Mouse (Mus musculus) neural tube, embryonic 11.5 days (tissue): ENCODE results near the gene Cnfn. TPM values are rescaled to one million over a fixed set of nuclear protein-coding genes. Genes with fewer than 3 reads are reported as not detected.
"Not testable (repeated sequence)": the region's sequence is repeated elsewhere in the genome, so short reads cannot be mapped to it uniquely, and the experiment has no call there.

Source experiments
- ATAC-seq: fragments of 200-750 bp; cut with Nextera tagmentation; 2 replicates; pipeline ENCODE4 v1.8.0; 2017; ENCODE audit warnings: moderate number of reproducible peaks, mild to moderate bottlenecking, moderate TSS enrichment, moderate library complexity; ENCODE audit not compliant: insufficient read depth, low FRiP score, low TSS enrichment
- DNase-seq: peaks from one replicate; pipeline ENCODE4 v3.0.0-alpha.2; 2015; ENCODE audit warnings: low spot score
- H3K27ac ChIP-seq: fragments of 300-500 bp; sonication (generic); 2 replicates; pipeline ENCODE4 v1.5.1; 2014; ENCODE audit warnings: low read depth, mild to moderate bottlenecking, low read length
- H3K27me3 ChIP-seq: fragments of 300-500 bp; sonication (generic); 2 replicates; pipeline ENCODE4 v1.6.1; 2014; ENCODE audit warnings: mild to moderate bottlenecking, low read length, mixed read lengths; ENCODE audit not compliant: control insufficient read depth, insufficient read depth
- H3K36me3 ChIP-seq: fragments of 300-500 bp; sonication (generic); 2 replicates; pipeline ENCODE4 v1.6.1; 2014; ENCODE audit warnings: mild to moderate bottlenecking, low read length, moderate library complexity, mixed read lengths; ENCODE audit not compliant: control insufficient read depth, insufficient read depth
- H3K4me1 ChIP-seq: fragments of 300-500 bp; sonication (generic); 2 replicates; pipeline ENCODE4 v1.6.1; 2014; ENCODE audit warnings: low read length, mixed read lengths; ENCODE audit not compliant: control insufficient read depth, insufficient read depth
- H3K4me2 ChIP-seq: fragments of 300-500 bp; sonication (generic); 2 replicates; pipeline ENCODE4 v1.6.1; 2014; ENCODE audit warnings: low read depth, mild to moderate bottlenecking, moderate library complexity
- H3K4me3 ChIP-seq: fragments of 300-500 bp; sonication (generic); 2 replicates; pipeline ENCODE4 v1.5.1; 2014; ENCODE audit warnings: low read depth, low read length
- H3K9ac ChIP-seq: fragments of 300-500 bp; sonication (generic); 2 replicates; pipeline ENCODE4 v1.6.1; 2014; ENCODE audit warnings: mild to moderate bottlenecking, low read length
- H3K9me3 ChIP-seq: fragments of 300-500 bp; sonication (generic); 2 replicates; pipeline ENCODE4 v1.6.1; 2016; ENCODE audit warnings: low read length; ENCODE audit not compliant: control insufficient read depth
- WGBS: fragments of 180-500 bp; shearing (Covaris S2); extraction: QIAGEN DNeasy Blood & Tissue Kit; methylation state at CpG from one replicate; pipeline ENCODE4 v1.1.7; 2014; 5-methylcytosine and 5-hydroxymethylcytosine counted together
- polyA plus RNA-seq: library from polyadenylated mRNA; unstranded; fragments of >200 nt; fragmentation: Nextera tagmentation; extraction: Ambion mirVana; gene quantifications from 2 replicates; pipeline ENCODE4 v1.2.1, GENCODE M21; 2014

Cnfn gene
- polyA plus RNA-seq, 1 experiment from 2014 or later: not detected

GRCm38 (mm10) chr7:25401986-25402385 is 32.5 kb upstream of the Cnfn start:
- H3K9me3 ChIP-seq: no peaks in the 10 kb centered on the region
- WGBS: 52% methylated on average over 5 of the region's 5 CpGs
- H3K4me1 ChIP-seq: no peaks in the 10 kb centered on the region
- H3K36me3 ChIP-seq: no peaks in the 10 kb centered on the region
- no peaks in the 10 kb centered on the region for H3K27me3 ChIP-seq
- ATAC-seq: no peak
- no peak overlapping the region for H3K4me3 ChIP-seq
- DNase-seq: no peak
- no peak overlapping the region for H3K9ac ChIP-seq
- H3K4me2 ChIP-seq: no peak overlapping the region
- H3K27ac ChIP-seq: no peak overlapping the region

- Histone ChIP-seq H3K4me3 (no peak overlapping the region), H3K4me1 (no peaks in the 10 kb centered on the region), H3K4me2 (no peak overlapping the region), H3K9ac (no peak overlapping the region), H3K27me3 (no peaks in the 10 kb centered on the region), H3K9me3 (no peaks in the 10 kb centered on the region), H3K27ac (no peak overlapping the region), H3K36me3 (no peaks in the 10 kb centered on the region)
- no peak for ATAC-seq
- 48% methylated on average over 2 of the region's 2 CpGs for WGBS
- no peak for DNase-seq
Measured at GRCm38 (mm10) chr7:25401551-25401950, 32.0 kb upstream of the Cnfn start.

- not testable (repeated sequence) for H3K27me3 ChIP-seq, H3K4me2 ChIP-seq, ATAC-seq, H3K4me3 ChIP-seq, DNase-seq, H3K36me3 ChIP-seq, H3K27ac ChIP-seq, H3K9me3 ChIP-seq, H3K4me1 ChIP-seq, H3K9ac ChIP-seq
Measured at GRCm38 (mm10) chr7:25399028-25399427, 29.5 kb upstream of the Cnfn start.

- ATAC-seq (no peak), DNase-seq (no peak)
- Histone ChIP-seq H3K4me2 (no peak within 1 kb of the TSS), H3K4me3 (no peak within 1 kb of the TSS), H3K27me3 (no peaks in the 10 kb centered on the region), H3K36me3 (no peaks in the 10 kb centered on the region), H3K4me1 (peaks cover 10% of the 10 kb centered on the region), H3K9me3 (no peaks in the 10 kb centered on the region), H3K27ac (no peak within 1 kb of the TSS), H3K9ac (no peak within 1 kb of the TSS)
- 96% methylated on average over 1 of the region's 1 CpGs for WGBS
Measured at GRCm38 (mm10) chr7:25398610-25399009, 29.1 kb upstream of the Cnfn start, which contains the start of gene Lipe. Gene Lipe (minus strand): TSS chr7:25398710.

- WGBS: 90% methylated on average over 14 of the region's 14 CpGs
- Histone ChIP-seq H3K36me3 (no peaks in the 10 kb centered on the region), H3K4me2 (no peak overlapping the region), H3K9ac (no peak overlapping the region), H3K4me1 (peaks cover 10% of the 10 kb centered on the region), H3K4me3 (no peak overlapping the region), H3K9me3 (no peaks in the 10 kb centered on the region), H3K27ac (no peak overlapping the region), H3K27me3 (no peaks in the 10 kb centered on the region)
- no peak for ATAC-seq
- DNase-seq: no peak
Measured at GRCm38 (mm10) chr7:25396621-25397020, 27.1 kb upstream of the Cnfn start.

GRCm38 (mm10) chr7:25395558-25396521 is 26.3 kb upstream of the Cnfn start:
- Histone ChIP-seq H3K4me2 (peak overlapping the region; percentile 82), H3K4me3 (peak overlapping the region; percentile 62), H3K36me3 (no peaks in the 10 kb centered on the region), H3K9ac (peak overlapping the region; percentile 59), H3K27me3 (no peaks in the 10 kb centered on the region), H3K27ac (no peak overlapping the region), H3K9me3 (no peaks in the 10 kb centered on the region), H3K4me1 (peaks cover 10% of the 10 kb centered on the region)
- DNase-seq: peak; percentile 93
- WGBS: 8% methylated on average over 48 of the region's 52 CpGs
- ATAC-seq: peak; percentile 97

GRCm38 (mm10) chr7:25395186-25395557 is 25.6 kb upstream of the Cnfn start:
- DNase-seq (no peak), ATAC-seq (peak; percentile 52)
- Histone ChIP-seq H3K27me3 (no peaks in the 10 kb centered on the region), H3K4me3 (peak overlapping the region; percentile 62), H3K4me1 (peaks cover 10% of the 10 kb centered on the region), H3K27ac (no peak overlapping the region), H3K36me3 (no peaks in the 10 kb centered on the region), H3K9me3 (no peaks in the 10 kb centered on the region), H3K4me2 (peak overlapping the region; percentile 82), H3K9ac (peak overlapping the region; percentile 59)
- under 1% methylated on average over 22 of the region's 22 CpGs for WGBS

GRCm38 (mm10) chr7:25394754-25395153 is 25.2 kb upstream of the Cnfn start:
- WGBS: 20% methylated on average over 7 of the region's 7 CpGs
- Histone ChIP-seq H3K4me1 (peaks cover 10% of the 10 kb centered on the region), H3K27ac (no peak overlapping the region), H3K4me2 (peak overlapping the region; percentile 82), H3K4me3 (peak overlapping the region; percentile 62), H3K36me3 (no peaks in the 10 kb centered on the region), H3K27me3 (no peaks in the 10 kb centered on the region), H3K9ac (peak overlapping the region; percentile 59), H3K9me3 (no peaks in the 10 kb centered on the region)
- ATAC-seq: no peak
- DNase-seq: no peak
